Mouse (Mus musculus) limb, embryonic 15.5 days (tissue): Measurements from ENCODE around the gene Nus1. TPM values are rescaled to one million over a fixed set of nuclear protein-coding genes. Genes with fewer than 3 reads are reported as not detected.

Experiments
- polyA plus RNA-seq: library from polyadenylated mRNA; unstranded; fragments of >200 nt; fragmentation: Nextera tagmentation; extraction: Ambion mirVana; gene quantifications from 2 replicates; pipeline ENCODE4 v1.2.1, GENCODE M21; 2015

The Nus1 gene
- polyA plus RNA-seq, 1 experiment from 2014 or later: 15.8 TPM

Other genes with a start within 250 kb of the Nus1 start
- gene Ros1, start 222.3 kb upstream of the Nus1 start, polyA plus RNA-seq: 0.05 and 0.06 TPM in 2 replicates
- 16.2 and 17.0 TPM in 2 replicates for gene Dcbld1, start 183.9 kb upstream of the Nus1 start, polyA plus RNA-seq
- gene Gm26741, start 58.8 kb upstream of the Nus1 start, polyA plus RNA-seq: not detected in 2 replicates
- gene Gopc, start 35.4 kb upstream of the Nus1 start, polyA plus RNA-seq: 18.6 and 23.5 TPM in 2 replicates
- not detected in 2 replicates for gene Nepn, start 28.6 kb upstream of the Nus1 start, polyA plus RNA-seq